Mouse (Mus musculus) ovary, adult 10 weeks (tissue): Measurements from ENCODE around the gene Rbm18. TPM values are rescaled to one million over a fixed set of nuclear protein-coding genes. Genes with fewer than 3 reads are reported as not detected.

Experiments
- polyA plus RNA-seq: library from polyadenylated mRNA; stranded (reverse); fragments of 350-450 nt; fragmentation: Illumina TruSeq; extraction: RNeasy Lipid Tissue Mini Kit (QIAGEN cat#74804); gene quantifications from one replicate; pipeline ENCODE4 v1.2.3, GENCODE M21; 2014

Gene Rbm18
- polyA plus RNA-seq: 94.1 TPM

DNA sequence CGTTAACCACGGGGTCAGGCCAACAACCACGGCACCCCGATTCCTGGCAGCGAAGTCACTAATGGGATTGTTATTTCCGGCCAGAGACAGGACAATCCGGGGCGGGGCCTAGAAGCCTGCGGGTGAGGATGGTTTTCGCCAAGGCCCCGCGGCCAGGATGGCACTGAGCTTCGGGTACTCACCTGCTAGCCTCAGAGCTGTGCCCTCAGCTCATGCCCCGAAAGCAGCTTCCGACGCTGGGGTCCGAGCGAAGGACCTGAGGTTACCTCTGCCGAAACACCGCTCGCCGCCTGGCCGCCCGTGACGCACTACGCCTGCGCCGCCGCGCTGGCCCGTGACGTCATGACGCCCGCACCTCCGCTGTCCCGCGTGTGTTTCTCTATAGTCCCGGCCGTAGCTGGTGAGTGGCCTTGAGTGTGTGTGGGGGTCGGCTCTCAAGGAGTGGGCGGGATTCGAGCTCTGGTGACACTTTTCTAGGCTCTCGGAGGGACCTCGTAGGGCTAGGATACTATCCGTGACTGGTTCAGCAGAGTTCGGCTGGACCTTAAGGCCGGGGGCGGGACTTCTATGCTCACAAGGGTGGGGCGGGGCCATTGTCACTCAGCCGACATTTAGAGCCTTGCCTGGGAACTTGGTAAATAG is at the start of gene Rbm18, which contains the start of gene Mrrf:
Gene Rbm18 (minus strand): TSS at position 474 of the 642 bp plus-strand sequence.
Gene Mrrf (plus strand): TSS at position 90 of the 642 bp plus-strand sequence.

DNA sequence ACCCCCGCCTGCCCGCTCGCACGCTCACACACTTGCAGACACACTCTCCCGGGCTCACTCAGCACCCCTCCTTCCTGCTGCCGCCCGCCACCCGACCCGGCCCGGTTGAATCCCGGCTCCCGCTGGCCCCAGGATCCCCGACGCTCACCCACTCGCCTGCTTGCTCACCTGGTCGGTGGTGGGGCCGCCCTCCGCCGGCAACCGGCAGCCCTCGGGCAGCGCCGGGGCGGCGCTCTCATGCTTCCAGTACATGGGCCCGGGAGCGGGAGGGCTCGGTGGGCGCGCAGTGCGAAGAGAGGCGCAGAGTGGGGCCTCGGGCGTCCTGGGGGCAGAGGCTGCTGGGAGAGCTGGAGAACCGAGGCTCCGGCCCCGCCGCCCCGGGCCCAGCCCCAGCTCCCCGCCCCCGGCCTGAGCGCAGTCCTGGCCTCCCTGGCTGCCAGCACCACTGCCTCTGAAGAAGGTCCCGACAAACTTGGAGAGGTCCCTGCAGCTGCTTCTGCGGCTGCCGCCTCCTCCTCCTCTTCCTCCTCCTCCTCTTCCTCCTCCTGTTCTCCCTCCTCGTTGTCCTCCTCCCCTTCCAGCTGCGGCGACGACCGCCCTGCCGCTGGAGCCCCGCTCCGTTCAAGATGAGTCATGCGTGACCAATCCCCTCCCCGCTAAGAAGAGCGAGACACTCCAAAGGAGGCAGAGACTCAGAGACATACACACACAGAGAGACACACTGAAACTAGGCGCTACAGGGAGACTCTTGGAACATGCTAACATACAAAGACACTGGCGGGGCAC is 31.4 kb downstream of the Rbm18 start, which contains the start of gene Lhx6:
Gene Lhx6 (minus strand): TSS at position 453 of the 786 bp plus-strand sequence.

Other genes with a start within 250 kb of the Rbm18 start
- 3.7 TPM for gene Ttll11, start 156.9 kb downstream of the Rbm18 start, polyA plus RNA-seq
- 2.8 TPM for gene Ndufa8, start 87.4 kb downstream of the Rbm18 start, polyA plus RNA-seq
- not detected for gene Morn5, start 87.3 kb downstream of the Rbm18 start, polyA plus RNA-seq
- 0.71 TPM for gene Lhx6, start 31.4 kb downstream of the Rbm18 start, polyA plus RNA-seq
- gene Mrrf, start 384 bp downstream of the Rbm18 start, polyA plus RNA-seq: 26.7 TPM
- 6.4 TPM for gene Ptgs1, start 93.7 kb upstream of the Rbm18 start, polyA plus RNA-seq
- not detected for gene Olfr338, start 236.7 kb upstream of the Rbm18 start, polyA plus RNA-seq